Mouse (Mus musculus): ENCODE data around the gene Tbl2. TPM values are rescaled to one million over a fixed set of nuclear protein-coding genes. Genes with fewer than 3 reads are reported as not detected.

Gene Tbl2
- polyA plus RNA-seq, 2 experiments = 5.5 to 10.2 TPM

GRCm38 (mm10) chr5:135161221-135161620, 11.8 kb downstream of the Tbl2 start:
- TF ChIP-seq EP300 (IDR thresholded peaks at IDR 0.05; ENCODE audit: low read depth) = no peak
- TF ChIP-seq CTCF (IDR thresholded peaks at IDR 0.05; ENCODE audit: low read depth) = no peak
- Histone ChIP-seq H3K4me3 (ENCODE audit: insufficient read depth in 1 of 2, low read depth in 2 of 2, low read length in 2 of 2) (no peak overlapping the region), H3K4me2 (ENCODE audit: low read depth) (no peak overlapping the region), H3K27ac (no peak overlapping the region), H3K4me1 (replicated peaks; ENCODE audit: control insufficient read depth in 2 of 2, insufficient read depth in 2 of 2, low read length in 1 of 2) (peaks cover 0 to 3% of the 10 kb centered on the region in 2 experiments; a peak in 2 of 4 replicates), H3K9ac (replicated peaks) (no peak overlapping the region), H3K36me3 (replicated peaks; ENCODE audit: control insufficient read depth, insufficient read depth, low read depth) (peaks cover 33% of the 10 kb centered on the region), H3K9me3 (ENCODE audit: control insufficient read depth, low read length) (no peaks in the 10 kb centered on the region), H3K27me3 (ENCODE audit: control insufficient read depth, insufficient read depth, low read length) (no peaks in the 10 kb centered on the region)
- WGBS (ENCODE audit: insufficient replicate concordance) = 80% methylated on average over 4 of the region's 4 CpGs
- DNase-seq (ENCODE audit: low read depth in 3 of 3, low spot score in 3 of 3) (no peak), ATAC-seq (ENCODE audit: insufficient read depth) (no peak)

- Histone ChIP-seq H3K27ac (no peak overlapping the region), H3K4me2 (ENCODE audit: low read depth) (no peak overlapping the region), H3K4me3 (ENCODE audit: insufficient read depth in 1 of 2, low read depth in 2 of 2, low read length in 2 of 2) (no peak overlapping the region), H3K36me3 (replicated peaks; ENCODE audit: control insufficient read depth, insufficient read depth, low read depth) (peaks cover 29% of the 10 kb centered on the region), H3K4me1 (replicated peaks; ENCODE audit: control insufficient read depth in 2 of 2, insufficient read depth in 2 of 2, low read length in 1 of 2) (peaks cover 0 to 3% of the 10 kb centered on the region in 2 experiments; a peak in 2 of 4 replicates), H3K9me3 (ENCODE audit: control insufficient read depth, low read length) (no peaks in the 10 kb centered on the region), H3K27me3 (ENCODE audit: control insufficient read depth, insufficient read depth, low read length) (no peaks in the 10 kb centered on the region), H3K9ac (replicated peaks) (no peak overlapping the region)
- DNase-seq (ENCODE audit: low read depth in 3 of 3, low spot score in 3 of 3) (no peak), ATAC-seq (ENCODE audit: insufficient read depth) (no peak)
- no peak for TF ChIP-seq CTCF (IDR thresholded peaks at IDR 0.05; ENCODE audit: low read depth)
- no peak for TF ChIP-seq EP300 (IDR thresholded peaks at IDR 0.05; ENCODE audit: low read depth)
- WGBS (ENCODE audit: insufficient replicate concordance) = 64% methylated on average over 7 of the region's 7 CpGs
Measured at GRCm38 (mm10) chr5:135161650-135162049, 12.2 kb downstream of the Tbl2 start.

- TF ChIP-seq CTCF (IDR thresholded peaks at IDR 0.05; ENCODE audit: low read depth) (no peak), EP300 (IDR thresholded peaks at IDR 0.05; ENCODE audit: low read depth) (no peak)
- no peak overlapping the region for H3K4me2 ChIP-seq (ENCODE audit: low read depth)
- H3K27me3 ChIP-seq (ENCODE audit: control insufficient read depth, insufficient read depth, low read length) = no peaks in the 10 kb centered on the region
- DNase-seq (ENCODE audit: low read depth in 3 of 3, low spot score in 3 of 3) = no peak
- no peak overlapping the region for H3K4me3 ChIP-seq (ENCODE audit: insufficient read depth in 1 of 2, low read depth in 2 of 2, low read length in 2 of 2)
- peaks cover 0 to 3% of the 10 kb centered on the region in 2 experiments; a peak in 2 of 4 replicates for H3K4me1 ChIP-seq (replicated peaks; ENCODE audit: control insufficient read depth in 2 of 2, insufficient read depth in 2 of 2, low read length in 1 of 2)
- WGBS (ENCODE audit: insufficient replicate concordance) = 84% methylated on average over 8 of the region's 8 CpGs
- peaks cover 24% of the 10 kb centered on the region for H3K36me3 ChIP-seq (replicated peaks; ENCODE audit: control insufficient read depth, insufficient read depth, low read depth)
- no peak overlapping the region for H3K27ac ChIP-seq
- no peaks in the 10 kb centered on the region for H3K9me3 ChIP-seq (ENCODE audit: control insufficient read depth, low read length)
- H3K9ac ChIP-seq (replicated peaks) = no peak overlapping the region
- ATAC-seq (ENCODE audit: insufficient read depth) = no peak
Measured at GRCm38 (mm10) chr5:135162361-135162760, 12.9 kb downstream of the Tbl2 start.

- TF ChIP-seq EP300 (IDR thresholded peaks at IDR 0.05; ENCODE audit: low read depth) (no peak), CTCF (IDR thresholded peaks at IDR 0.05; ENCODE audit: low read depth) (no peak)
- ATAC-seq (ENCODE audit: insufficient read depth) = no peak
- Histone ChIP-seq H3K4me2 (ENCODE audit: low read depth) (no peak overlapping the region), H3K4me3 (ENCODE audit: insufficient read depth in 1 of 2, low read depth in 2 of 2, low read length in 2 of 2) (no peak overlapping the region), H3K9ac (replicated peaks) (no peak overlapping the region), H3K9me3 (ENCODE audit: control insufficient read depth, low read length) (no peaks in the 10 kb centered on the region), H3K4me1 (replicated peaks; ENCODE audit: control insufficient read depth in 2 of 2, insufficient read depth in 2 of 2, low read length in 1 of 2) (peaks cover 0 to 5% of the 10 kb centered on the region in 2 experiments; a peak in 3 of 4 replicates), H3K27me3 (ENCODE audit: control insufficient read depth, insufficient read depth, low read length) (no peaks in the 10 kb centered on the region), H3K27ac (no peak overlapping the region), H3K36me3 (replicated peaks; ENCODE audit: control insufficient read depth, insufficient read depth, low read depth) (peaks cover 23% of the 10 kb centered on the region)
- no peak for DNase-seq (ENCODE audit: low read depth in 3 of 3, low spot score in 3 of 3)
- WGBS (ENCODE audit: insufficient replicate concordance) = 68% methylated on average over 6 of the region's 6 CpGs
Measured at GRCm38 (mm10) chr5:135162821-135163220, 13.4 kb downstream of the Tbl2 start.

- no peak overlapping the region for H3K4me2 ChIP-seq (ENCODE audit: low read depth)
- 66% methylated on average over 4 of the region's 4 CpGs for WGBS (ENCODE audit: insufficient replicate concordance)
Measured at GRCm38 (mm10) chr5:135166909-135167308, 17.5 kb downstream of the Tbl2 start.

More at GRCm38 (mm10) chr5:135166909-135167308, 17.5 kb downstream of the Tbl2 start:
- no peak overlapping the region for H3K9ac ChIP-seq (replicated peaks)
- peaks cover 8% of the 10 kb centered on the region; the same call in 1 of the 2 replicates for H3K36me3 ChIP-seq (replicated peaks; ENCODE audit: control insufficient read depth, insufficient read depth, low read depth)
- TF ChIP-seq CTCF (IDR thresholded peaks at IDR 0.05; ENCODE audit: low read depth) (no peak), EP300 (IDR thresholded peaks at IDR 0.05; ENCODE audit: low read depth) (no peak)
- ATAC-seq (ENCODE audit: insufficient read depth) (no peak), DNase-seq (ENCODE audit: low read depth in 3 of 3, low spot score in 3 of 3) (no peak)
- H3K4me3 ChIP-seq (ENCODE audit: insufficient read depth in 1 of 2, low read depth in 2 of 2, low read length in 2 of 2) = no peak overlapping the region
- H3K27me3 ChIP-seq (ENCODE audit: control insufficient read depth, insufficient read depth, low read length) = no peaks in the 10 kb centered on the region
- no peak overlapping the region for H3K27ac ChIP-seq
- no peaks in the 10 kb centered on the region for H3K9me3 ChIP-seq (ENCODE audit: control insufficient read depth, low read length)
- H3K4me1 ChIP-seq (replicated peaks; ENCODE audit: control insufficient read depth in 2 of 2, insufficient read depth in 2 of 2, low read length in 1 of 2) = peaks cover 16 to 23% of the 10 kb centered on the region in 2 experiments

Measured in liver, embryonic 14.5 days (tissue).